Mouse (Mus musculus) megakaryocyte, embryonic 14.5 days (primary cell): Measurements from ENCODE around the gene Adgrl3.

Source experiments
- FLI1 ChIP-seq: IDR thresholded peaks from 2 replicates; pipeline ENCODE4 v1.6.1; 2012; ENCODE audit warnings: low read length, inconsistent platforms, mixed read lengths
- GATA1 ChIP-seq: IDR thresholded peaks from 3 replicates; pipeline ENCODE4 v1.6.1; 2012; ENCODE audit warnings: mixed read lengths, low read length, inconsistent platforms, borderline replicate concordance

DNA sequence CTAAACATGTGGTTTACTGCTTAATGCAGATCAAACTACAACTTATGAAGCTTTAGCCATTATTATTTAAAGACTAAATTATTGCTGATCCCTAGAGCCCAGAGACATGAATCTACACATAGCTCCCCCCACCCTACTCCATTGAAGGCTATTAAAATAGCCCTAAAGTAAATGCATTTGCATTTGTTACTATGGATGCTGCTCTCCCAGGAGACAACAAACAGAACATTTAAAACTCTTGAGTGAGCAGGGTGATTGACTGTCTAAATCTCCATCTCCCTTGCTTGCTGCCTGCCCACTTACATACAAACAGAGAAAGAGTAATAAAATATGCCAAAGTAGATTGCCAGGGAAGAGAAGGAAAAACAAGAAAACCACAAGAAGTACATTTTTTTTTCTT lies 41.4 kb downstream of the Adgrl3 start:
- no peak for TF ChIP-seq GATA1
- no peak for TF ChIP-seq FLI1
